Mouse (Mus musculus): ENCODE results near the gene Traf4. TPM values are rescaled to one million over a fixed set of nuclear protein-coding genes. Genes with fewer than 3 reads are reported as not detected.

Gene Traf4
- total RNA-seq, 4 experiments from 2014 or later, result 2.9 to 3.5 (median 3.2) TPM

- peak; percentile 69 to 77 for DNase-seq (ENCODE audit: low spot score in 2 of 2)
Measured at GRCm38 (mm10) chr11:78182961-78183844, 17.8 kb upstream of the Traf4 start, which contains the start of gene Rpl23a. Gene Rpl23a, minus strand, starts transcription at chr11:78183584.

- DNase-seq (ENCODE audit: low spot score in 2 of 2), result no peak
Measured at GRCm38 (mm10) chr11:78182450-78182849, 17.1 kb upstream of the Traf4 start.

- no peak for DNase-seq (ENCODE audit: low spot score in 2 of 2)
Measured at GRCm38 (mm10) chr11:78181830-78182357, 16.5 kb upstream of the Traf4 start.

GRCm38 (mm10) chr11:78180081-78180761 lies 14.8 kb upstream of the Traf4 start:
- DNase-seq (ENCODE audit: low spot score in 2 of 2), result no peak

- DNase-seq (ENCODE audit: low spot score in 2 of 2), result no peak
Measured at GRCm38 (mm10) chr11:78179438-78179999, 14.1 kb upstream of the Traf4 start.

- DNase-seq (ENCODE audit: low spot score in 2 of 2), result no peak
Measured at GRCm38 (mm10) chr11:78178859-78179437, 13.6 kb upstream of the Traf4 start.

GRCm38 (mm10) chr11:78177903-78178858 lies 12.8 kb upstream of the Traf4 start:
- peak; percentile 92 to 93 for DNase-seq (ENCODE audit: low spot score in 2 of 2)

GRCm38 (mm10) chr11:78177437-78177836 lies 12.0 kb upstream of the Traf4 start:
- no peak for DNase-seq (ENCODE audit: low spot score in 2 of 2)

GRCm38 (mm10) chr11:78176905-78177331 lies 11.5 kb upstream of the Traf4 start:
- no peak for DNase-seq (ENCODE audit: low spot score in 2 of 2)

GRCm38 (mm10) chr11:78176402-78176862 lies 11.0 kb upstream of the Traf4 start, which contains the start of the genes Nek8 and Tlcd1:
Gene Nek8, minus strand, starts transcription at chr11:78176675.
Gene Tlcd1, plus strand, starts transcription at chr11:78176711.
- peak; percentile 85 to 88 for DNase-seq (ENCODE audit: low spot score in 2 of 2)

GRCm38 (mm10) chr11:78175771-78176401 lies 10.5 kb upstream of the Traf4 start:
- no peak for DNase-seq (ENCODE audit: low spot score in 2 of 2)

- DNase-seq (ENCODE audit: low spot score in 2 of 2), result no peak
Measured at GRCm38 (mm10) chr11:78174506-78174905, 9.1 kb upstream of the Traf4 start.

- DNase-seq (ENCODE audit: low spot score in 2 of 2), result no peak
Measured at GRCm38 (mm10) chr11:78172748-78173383, 7.5 kb upstream of the Traf4 start.

GRCm38 (mm10) chr11:78172034-78172747 lies 6.8 kb upstream of the Traf4 start:
- DNase-seq (ENCODE audit: low spot score in 2 of 2), result no peak

- DNase-seq (ENCODE audit: low spot score in 2 of 2), result no peak
Measured at GRCm38 (mm10) chr11:78171328-78171727, 5.9 kb upstream of the Traf4 start.

- no peak for DNase-seq (ENCODE audit: low spot score in 2 of 2)
Measured at GRCm38 (mm10) chr11:78170306-78170705, 4.9 kb upstream of the Traf4 start.

- no peak for DNase-seq (ENCODE audit: low spot score in 2 of 2)
Measured at GRCm38 (mm10) chr11:78168541-78169468, 3.4 kb upstream of the Traf4 start.

All from gastrocnemius, adult 8-10 months (tissue).